Mouse (Mus musculus) kidney, postnatal 36 days (tissue): ENCODE measurements at regions not wholly inside any gene's neighbourhood (a gene's known extent, or its start where the extent isn't known, plus 50 kb on each side); places are given as distances from the start of the nearest gene placed in this dataset.

Source experiments
- DNase-seq, 2 experiments: peaks; one replicate each; pipeline ENCODE4 v3.0.0; 2021 to 2022; ENCODE audit warnings: mixed read lengths in 2 of 2

- no peak for DNase-seq
Measured at GRCm38 (mm10) chr6:93113361-93113760, 170.1 kb upstream of the Adamts9 start.

GRCm38 (mm10) chr6:93094730-93095360, 151.6 kb upstream of the Adamts9 start:
- no peak for DNase-seq

- DNase-seq = no peak
Measured at GRCm38 (mm10) chr6:93093770-93094169, 150.5 kb upstream of the Adamts9 start.

GRCm38 (mm10) chr6:93087329-93087728, 144.0 kb upstream of the Adamts9 start:
- DNase-seq = peak; percentile 79 to 90

- DNase-seq = no peak
Measured at GRCm38 (mm10) chr6:93084286-93084685, 141.0 kb upstream of the Adamts9 start.

GRCm38 (mm10) chr6:93083716-93084115, 140.4 kb upstream of the Adamts9 start:
- DNase-seq = no peak

- DNase-seq = no peak
Measured at GRCm38 (mm10) chr6:93082205-93082604, 138.9 kb upstream of the Adamts9 start.

GRCm38 (mm10) chr6:93076681-93077080, 133.4 kb upstream of the Adamts9 start:
- no peak for DNase-seq

- no peak for DNase-seq
Measured at GRCm38 (mm10) chr6:93075867-93076266, 132.6 kb upstream of the Adamts9 start.

GRCm38 (mm10) chr6:93075011-93075410, 131.7 kb upstream of the Adamts9 start:
- DNase-seq = no peak

- DNase-seq = no peak
Measured at GRCm38 (mm10) chr6:93070916-93071315, 127.6 kb upstream of the Adamts9 start.

- no peak for DNase-seq
Measured at GRCm38 (mm10) chr6:93067808-93068207, 124.5 kb upstream of the Adamts9 start.

GRCm38 (mm10) chr6:93066553-93067376, 123.5 kb upstream of the Adamts9 start:
- no peak for DNase-seq

- DNase-seq = peak; percentile 74 to 76
Measured at GRCm38 (mm10) chr6:93065917-93066552, 122.7 kb upstream of the Adamts9 start.

- DNase-seq = peak; percentile 44 to 56
Measured at GRCm38 (mm10) chr6:93065366-93065765, 122.1 kb upstream of the Adamts9 start.

- DNase-seq = peak; percentile 13 to 16
Measured at GRCm38 (mm10) chr6:93064366-93064765, 121.1 kb upstream of the Adamts9 start.

GRCm38 (mm10) chr6:93061741-93062140, 118.4 kb upstream of the Adamts9 start:
- DNase-seq = no peak

- no peak for DNase-seq
Measured at GRCm38 (mm10) chr6:93045524-93045923, 102.2 kb upstream of the Adamts9 start.

GRCm38 (mm10) chr6:93041041-93041440, 97.7 kb upstream of the Adamts9 start:
- DNase-seq = no peak

GRCm38 (mm10) chr6:93031812-93032330, 88.6 kb upstream of the Adamts9 start:
- DNase-seq = no peak

GRCm38 (mm10) chr6:93026068-93027022, 83.1 kb upstream of the Adamts9 start:
- DNase-seq = peak; percentile 68

GRCm38 (mm10) chr6:93014534-93014933, 71.2 kb upstream of the Adamts9 start:
- DNase-seq = peak; percentile 38 to 39
